Mouse (Mus musculus): Measurements from ENCODE around the gene Mus81.

GRCm38 (mm10) chr19:5484496-5484895, 3.7 kb downstream of the Mus81 start:
- TF ChIP-seq ZC3H11A (IDR thresholded peaks at IDR 0.05; ENCODE audit: borderline replicate concordance, low read depth, low read length) (no peak), CHD2 (IDR thresholded peaks at IDR 0.05; ENCODE audit: low read depth, low read length) (no peak), MAFK (IDR thresholded peaks at IDR 0.05; ENCODE audit: insufficient read depth, low read depth, low read length) (no peak), HCFC1 (IDR thresholded peaks at IDR 0.05; ENCODE audit: borderline replicate concordance, insufficient read depth, low read length) (no peak), ZNF384 (IDR thresholded peaks at IDR 0.05; ENCODE audit: low read depth, low read length) (no peak)

All from ES-E14 (cell line).